Mouse (Mus musculus) thymus, postnatal 10 days (tissue): ENCODE results near the gene Cemip.
"Not testable (repeated sequence)": the region's sequence is repeated elsewhere in the genome, so short reads cannot be mapped to it uniquely, and the experiment has no call there.

Experiments
- DNase-seq, 2 experiments: peaks; one replicate each; pipeline ENCODE4 v3.0.0; 2021; ENCODE audit warnings: low spot score in 2 of 2

The Cemip gene

GRCm38 (mm10) chr7:83892333-83892669 lies 194.0 kb downstream of the Cemip start:
- no peak for DNase-seq

GRCm38 (mm10) chr7:83891433-83892332 lies 194.6 kb downstream of the Cemip start:
- peak; percentile 98 for DNase-seq

- not testable (repeated sequence) for DNase-seq
Measured at GRCm38 (mm10) chr7:83889946-83890345, 196.4 kb downstream of the Cemip start.

GRCm38 (mm10) chr7:83889383-83889782 lies 196.9 kb downstream of the Cemip start:
- DNase-seq, result no peak

- DNase-seq, result no peak
Measured at GRCm38 (mm10) chr7:83886366-83887129, 199.8 kb downstream of the Cemip start.

GRCm38 (mm10) chr7:83885835-83886234 lies 200.5 kb downstream of the Cemip start:
- no peak for DNase-seq

- no peak for DNase-seq
Measured at GRCm38 (mm10) chr7:83884921-83885532, 201.3 kb downstream of the Cemip start.

- peak; percentile 62 to 71 for DNase-seq
Measured at GRCm38 (mm10) chr7:83884021-83884658, 202.2 kb downstream of the Cemip start, which contains the start of the genes Tlnrd1 and Mesd. Gene Tlnrd1 (minus strand): TSS chr7:83884305. Gene Mesd (plus strand): TSS chr7:83884466.

GRCm38 (mm10) chr7:83883276-83884020 lies 202.9 kb downstream of the Cemip start:
- DNase-seq, result peak; percentile 18 to 20
